Mouse (Mus musculus) erythroblast, adult 5-6 weeks (primary cell): ENCODE measurements around the gene Zfhx2. TPM values are rescaled to one million over a fixed set of nuclear protein-coding genes. Genes with fewer than 3 reads are reported as not detected.

Experiments used
- ATAC-seq: replicated peaks from 2 replicates; pipeline ENCODE4 v1.8.0; 2016; ENCODE audit warnings: moderate number of reproducible peaks, mild to moderate bottlenecking, moderate TSS enrichment, inconsistent platforms; ENCODE audit not compliant: poor library complexity, low FRiP score, severe bottlenecking
- total RNA-seq, 2 experiments: library from RNA; stranded (forward) in 1 of 2; stranded (reverse) in 1 of 2; fragments of 150-400 nt in 1 of 2; fragments of 200-764, 138-1000 nt in 1 of 2; gene quantifications; 2 replicates each; pipeline versions ENCODE4 v1.2.3 to v1.2.4; 2015 to 2017; ENCODE audit warnings: low replicate concordance in 2 of 2

Zfhx2 gene
- total RNA-seq (2015; ENCODE audit: low replicate concordance) (1.3 and 1.7 TPM in 2 replicates), total RNA-seq (2017; ENCODE audit: low replicate concordance) (0.34 and 0.42 TPM in 2 replicates)

DNA sequence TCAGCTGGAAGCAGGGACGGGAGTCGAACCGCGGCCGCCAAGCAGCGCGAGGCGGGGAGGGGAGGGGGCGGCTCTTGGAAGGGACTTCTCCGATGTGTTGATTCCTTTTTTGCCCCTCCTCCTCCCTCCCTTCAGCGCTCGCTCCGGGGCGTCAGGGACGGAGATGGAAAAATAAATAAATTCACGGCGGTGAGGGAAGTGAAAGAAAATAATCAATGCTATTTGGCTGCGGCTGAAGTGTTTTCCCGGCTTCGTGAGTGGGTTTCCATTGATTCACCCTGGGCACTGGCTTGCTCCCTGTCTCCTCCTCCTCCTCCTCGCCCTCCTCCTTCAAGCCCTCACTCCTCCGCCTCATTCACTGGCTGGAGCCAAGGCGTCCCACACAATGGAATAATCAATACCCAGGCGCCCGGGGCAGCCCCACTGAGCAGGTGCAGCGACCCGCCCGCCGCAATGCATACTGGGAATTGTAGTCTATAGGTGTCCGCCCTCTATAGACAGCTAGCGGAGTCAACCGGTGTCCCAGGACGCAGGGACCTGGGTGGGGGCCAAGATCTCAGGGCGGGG lies at the start of gene Zfhx2:
Gene Zfhx2 (minus strand): TSS at position 314 of the 567 bp plus-strand sequence.
- peak; percentile 92 for ATAC-seq

GRCm38 (mm10) chr14:55139313-55139712 lies 47.2 kb upstream of the Zfhx2 start:
- no peak for ATAC-seq

GRCm38 (mm10) chr14:55135676-55136075 lies 43.6 kb upstream of the Zfhx2 start:
- ATAC-seq = no peak

DNA sequence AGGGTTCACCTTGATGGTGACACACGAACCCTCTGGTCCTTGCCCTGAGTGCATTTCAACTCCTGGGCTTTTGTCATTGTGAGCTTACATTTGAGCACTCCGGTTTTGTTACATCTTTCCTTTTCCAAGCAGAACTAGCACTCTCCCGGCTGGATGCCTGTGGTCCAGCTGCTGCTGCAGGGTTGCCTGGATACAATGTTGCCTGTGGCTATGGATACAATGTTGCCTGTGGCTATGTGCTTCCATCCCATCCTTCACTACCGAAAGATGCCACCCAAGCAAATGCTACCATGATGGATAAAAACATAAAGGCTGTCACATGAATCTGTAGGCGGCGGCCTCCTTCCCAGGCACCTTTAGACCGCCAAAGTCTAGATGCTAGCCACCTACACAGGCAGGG lies 34.4 kb upstream of the Zfhx2 start:
- ATAC-seq = no peak

DNA sequence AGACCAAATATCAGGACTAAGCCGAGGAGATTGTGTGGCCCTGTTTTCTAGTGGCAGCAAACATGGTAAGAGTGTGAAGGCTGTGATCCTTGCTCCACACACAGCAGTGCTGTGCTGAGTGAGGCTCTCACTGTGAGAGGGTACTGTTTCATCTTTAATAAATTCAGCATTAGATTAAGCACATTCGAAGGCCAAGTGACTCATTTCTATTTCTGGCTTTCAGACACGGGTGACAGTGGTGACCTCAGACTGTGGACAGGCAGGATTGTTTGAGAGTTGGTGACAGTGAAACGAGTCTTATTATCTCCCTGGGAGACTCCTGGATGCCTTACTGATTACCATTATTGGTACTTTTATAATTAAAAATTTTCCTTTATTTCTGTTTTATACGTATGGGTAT lies 33.6 kb upstream of the Zfhx2 start:
- ATAC-seq = no peak

DNA sequence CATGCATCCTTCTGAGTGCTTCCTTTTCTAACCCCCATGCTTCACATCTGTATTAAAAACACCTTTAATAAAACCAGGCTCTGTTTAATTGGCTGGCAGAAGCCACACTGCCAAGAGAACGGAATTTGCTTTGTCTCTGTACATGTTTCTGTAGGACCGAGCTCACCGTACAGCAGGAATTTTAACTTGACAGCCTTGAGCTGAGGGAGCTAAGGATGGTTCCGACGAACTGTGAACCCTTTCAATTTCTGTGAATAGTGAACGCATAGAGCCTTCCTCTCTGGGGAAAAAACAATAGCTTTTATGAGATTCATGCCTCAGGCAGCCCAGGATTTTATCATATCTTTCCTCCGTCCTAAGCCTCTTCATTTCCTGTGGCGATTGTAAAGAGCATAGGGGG lies 30.2 kb upstream of the Zfhx2 start:
- no peak for ATAC-seq

DNA sequence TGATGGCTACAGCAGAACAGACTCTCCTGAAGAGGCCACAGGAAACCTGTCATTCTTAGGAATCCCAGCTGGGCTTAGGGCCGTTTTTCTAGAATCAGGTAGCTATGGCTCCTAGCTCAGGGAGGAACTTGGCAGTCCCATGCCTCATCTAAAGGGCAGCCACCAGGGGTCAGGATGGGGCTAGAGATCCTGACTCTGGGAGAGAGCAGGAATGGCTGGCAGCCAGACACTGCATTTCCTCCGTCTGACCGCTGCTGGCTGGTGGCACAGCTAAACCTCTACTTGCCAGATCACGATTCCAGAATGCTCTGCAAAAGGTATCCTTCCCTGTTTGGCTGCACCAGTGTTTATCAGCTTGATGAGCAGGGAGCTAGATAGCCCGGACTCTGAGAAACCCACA lies 29.8 kb upstream of the Zfhx2 start:
- no peak for ATAC-seq

- ATAC-seq = no peak
These were observed 27.5 kb upstream of the Zfhx2 start for GRCm38 (mm10) chr14:55119421-55120134.

DNA sequence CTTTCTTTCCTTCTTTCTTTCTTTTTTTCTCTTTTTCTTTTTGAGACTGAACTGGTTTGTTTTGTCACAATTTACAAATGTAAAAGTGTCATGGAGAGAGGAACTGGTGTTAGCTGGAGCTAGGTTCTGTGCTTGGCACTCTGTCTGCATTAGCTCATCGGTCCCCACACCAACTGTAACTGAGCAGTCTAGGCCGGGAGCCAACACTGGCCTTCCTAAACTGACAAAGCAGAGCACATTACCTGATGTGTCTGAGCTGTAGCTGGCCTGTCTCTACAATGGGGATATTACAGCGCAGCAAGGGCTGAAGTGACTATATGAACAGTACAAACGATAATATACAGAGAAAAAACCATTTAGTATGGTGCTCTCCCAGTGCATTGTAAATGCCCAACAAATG lies 26.7 kb upstream of the Zfhx2 start:
- ATAC-seq = no peak

GRCm38 (mm10) chr14:55116425-55117200 lies 24.5 kb upstream of the Zfhx2 start, which contains the start of gene Jph4:
Gene Jph4 (minus strand): TSS chr14:55116935.
- ATAC-seq = no peak

DNA sequence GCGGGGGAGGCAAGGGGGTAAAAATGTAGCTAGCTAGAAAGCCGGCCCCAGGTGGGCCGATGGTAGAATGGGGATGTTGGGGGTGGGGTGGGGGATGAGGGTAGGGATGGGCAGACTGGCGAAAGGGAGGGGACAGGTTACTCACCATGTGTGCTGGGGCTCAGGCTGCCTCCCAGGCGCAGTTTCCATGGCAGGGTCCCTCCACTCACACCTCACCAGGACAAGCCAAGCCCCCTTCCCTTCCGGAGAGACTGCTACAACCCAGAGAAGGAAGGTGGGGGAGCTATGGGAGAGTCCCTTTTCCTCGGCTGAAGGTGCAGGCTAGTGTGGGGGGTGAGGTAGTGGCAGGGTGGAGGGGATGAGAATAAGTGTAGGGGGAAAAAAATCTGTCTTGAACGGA lies 23.7 kb upstream of the Zfhx2 start:
- ATAC-seq = no peak

DNA sequence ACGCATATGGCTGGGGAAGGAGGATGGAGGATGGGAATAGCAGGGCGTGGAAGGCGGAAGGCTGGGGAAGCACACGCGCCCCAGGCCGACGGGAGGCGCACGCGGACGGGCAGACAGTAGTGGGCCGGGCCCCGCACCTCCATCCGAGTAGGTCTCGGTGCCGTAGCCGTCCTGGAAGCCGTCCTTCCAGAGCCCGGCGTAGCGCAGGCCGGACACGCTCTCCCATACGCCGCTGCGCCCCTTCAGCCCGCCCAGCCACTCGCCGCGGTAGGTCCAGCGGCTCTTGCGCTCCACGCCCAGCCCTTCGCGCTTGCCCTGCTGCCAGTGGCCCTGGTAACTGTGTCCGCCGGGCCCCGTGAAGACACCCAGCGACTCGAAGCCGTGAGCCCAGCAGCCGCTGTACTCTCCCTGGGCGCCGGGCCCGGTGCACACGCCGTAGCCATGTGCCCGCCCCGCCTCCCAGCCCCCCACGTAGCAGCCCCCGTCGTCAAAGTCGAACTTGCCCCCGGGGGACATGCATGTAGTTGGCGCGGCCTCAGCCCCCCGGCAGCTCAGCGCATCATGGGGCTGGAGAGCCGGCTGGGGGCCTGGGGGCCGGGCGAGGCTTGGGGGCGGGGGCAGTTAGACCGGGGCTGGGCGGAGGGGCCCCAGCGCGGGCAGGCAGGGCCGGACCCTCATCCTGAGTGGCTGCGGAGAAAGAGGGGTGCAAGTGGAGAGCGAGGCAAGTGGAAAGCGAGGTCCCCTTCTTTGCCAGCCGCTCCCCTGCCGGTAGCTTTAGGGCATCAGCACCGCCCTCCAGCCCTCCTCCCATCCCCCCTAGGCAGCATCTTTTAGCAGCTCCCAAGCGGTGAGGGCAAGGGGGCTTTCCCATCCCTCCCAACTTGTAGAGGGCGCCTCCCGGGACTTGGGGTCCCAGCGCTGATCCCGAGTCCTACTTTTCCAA lies 22.9 kb upstream of the Zfhx2 start:
- no peak for ATAC-seq

DNA sequence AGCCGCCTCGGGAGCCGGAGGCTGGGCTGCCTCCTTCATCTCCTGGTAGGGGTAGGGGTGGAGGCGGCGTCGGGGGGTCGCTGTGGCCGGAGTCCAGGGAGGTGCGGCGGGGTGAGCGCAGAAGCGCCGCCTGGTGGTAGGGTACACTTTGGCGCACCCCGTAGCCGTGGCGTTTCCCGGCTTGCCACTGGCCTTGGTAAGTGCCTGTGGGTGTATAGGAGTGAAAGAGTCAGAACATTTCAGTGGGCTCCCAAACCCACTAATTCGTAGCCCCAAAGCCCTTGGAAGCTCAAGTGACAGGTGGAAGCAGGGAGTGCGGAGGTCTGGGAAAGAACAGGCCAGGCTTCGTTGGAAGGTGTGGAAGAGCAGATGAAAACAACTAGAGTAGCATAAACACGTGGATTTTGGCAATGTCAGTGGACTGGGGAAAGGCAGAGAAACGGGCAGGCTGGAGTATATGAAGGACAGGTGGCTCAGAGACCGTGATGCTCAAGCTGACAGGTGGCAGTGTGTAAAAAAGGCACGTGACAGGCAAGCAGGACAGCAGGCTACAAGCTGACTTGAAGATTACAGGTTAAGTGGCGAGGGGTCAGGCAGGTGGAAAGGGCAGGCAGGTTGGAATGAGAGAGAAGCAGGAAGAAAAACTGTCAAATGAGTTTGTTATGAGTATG lies 22.0 kb upstream of the Zfhx2 start:
- ATAC-seq = no peak

DNA sequence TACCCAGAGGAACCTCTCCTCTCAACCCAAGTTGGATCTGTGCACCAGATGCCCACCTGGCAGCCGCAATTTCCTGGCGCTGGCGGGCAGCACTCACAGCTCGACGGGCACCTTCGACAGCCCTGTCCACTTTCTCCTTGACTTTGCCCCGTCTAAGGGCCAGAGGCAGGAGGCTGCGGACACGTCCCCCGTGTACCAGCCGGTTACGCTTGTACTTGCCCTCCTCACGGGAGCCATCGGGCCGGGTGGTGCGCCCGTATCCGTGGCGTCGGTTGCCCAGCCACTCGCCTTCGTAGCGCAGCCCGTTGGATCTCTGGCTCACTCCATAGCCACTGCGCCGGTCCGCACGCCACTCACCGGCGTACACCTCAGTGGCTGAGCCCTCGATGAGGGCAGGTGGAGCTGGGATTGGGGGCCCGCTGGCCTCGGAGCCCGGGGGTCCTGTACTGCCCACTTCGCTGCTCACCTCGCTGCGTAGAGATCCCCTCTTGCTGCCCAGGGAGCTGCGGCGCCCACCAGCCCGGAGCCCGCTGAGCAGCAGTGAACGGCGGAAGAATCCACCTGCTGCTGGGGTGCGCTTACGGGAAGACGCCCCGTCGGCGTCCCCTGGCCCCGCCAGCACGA lies 21.3 kb upstream of the Zfhx2 start:
- no peak for ATAC-seq

GRCm38 (mm10) chr14:55111720-55112119 lies 19.6 kb upstream of the Zfhx2 start:
- ATAC-seq = no peak

GRCm38 (mm10) chr14:55110076-55110475 lies 18.0 kb upstream of the Zfhx2 start:
- ATAC-seq = no peak

DNA sequence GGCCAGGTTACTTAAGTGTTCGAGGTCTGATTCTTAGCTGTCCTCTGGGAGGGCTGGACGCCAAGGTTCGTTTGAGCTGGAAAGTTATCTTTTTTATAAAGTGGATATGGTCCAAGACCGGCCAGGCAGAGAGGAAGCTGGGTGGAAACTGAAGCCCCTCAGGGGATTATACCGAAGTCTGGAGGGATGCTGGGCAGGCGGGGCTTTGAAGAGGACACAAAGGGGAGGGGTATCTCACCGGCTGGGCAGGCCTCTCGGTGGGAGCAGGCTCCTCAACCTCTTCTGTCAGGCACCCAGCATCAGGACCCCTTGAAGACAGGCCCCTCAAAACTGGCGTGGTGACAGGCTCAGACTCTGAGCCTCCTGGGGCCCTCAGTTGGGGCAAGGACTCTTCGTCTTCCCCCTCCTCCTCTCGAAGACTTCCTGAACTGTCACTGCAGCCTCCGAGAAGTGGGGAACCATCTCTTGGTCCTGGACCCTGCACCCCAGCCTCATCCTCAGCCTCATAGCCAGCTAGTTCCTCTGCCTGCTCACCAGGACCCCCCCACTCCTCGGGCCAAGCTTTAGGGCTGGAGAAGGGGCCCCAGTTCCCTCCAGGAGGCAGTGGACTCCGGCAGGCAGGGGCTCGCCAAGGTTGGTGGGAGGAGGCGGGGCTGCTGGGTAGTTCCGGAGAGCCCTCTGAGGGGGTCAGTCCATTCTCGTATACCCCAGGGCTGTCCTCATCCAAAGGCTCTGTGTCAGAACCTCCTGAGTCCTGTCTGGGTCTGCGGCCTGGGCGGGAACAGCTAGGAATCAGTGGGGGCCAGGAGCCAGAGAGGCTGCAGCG lies 17.1 kb upstream of the Zfhx2 start:
- ATAC-seq = no peak
